8 mouse cellular contexts compared by ENCODE assay signal in genomic region chr11:86756156-86757141, GRCm38 (mm10). TPM values are rescaled to one million over a fixed set of nuclear protein-coding genes. Genes with fewer than 3 reads are reported as not detected.
DNase-seq lines count a peak whose midpoint lies in the region; ATAC-seq and TF ChIP-seq lines count a peak whose summit lies in the region.

No protein-coding gene starts in this region.

- H3K27me3 ChIP-seq in intestine, embryonic 14.5 days (replicated peaks; ENCODE audit: control insufficient read depth, insufficient read depth, low read length) = no peaks in the 10 kb centered on the region
- no peaks in the 10 kb centered on the region for H3K27me3 ChIP-seq in limb, embryonic 10.5 days (ENCODE audit: low read depth, poor library complexity, severe bottlenecking)
- H3K27me3 ChIP-seq in midbrain, embryonic 11.5 days (ENCODE audit: control insufficient read depth, insufficient read depth, low read length) = no peaks in the 10 kb centered on the region
- no peaks in the 10 kb centered on the region for H3K27me3 ChIP-seq in spleen, adult 2 months (ENCODE audit: control insufficient read depth, insufficient read depth, low read length)

- H3K9ac ChIP-seq in intestine, embryonic 14.5 days (ENCODE audit: low read length) = peak overlapping the region; percentile 94
- peak overlapping the region; percentile 94 for H3K9ac ChIP-seq in midbrain, embryonic 11.5 days (ENCODE audit: low read length)

- peak overlapping the region; percentile 97 for H3K27ac ChIP-seq in intestine, embryonic 14.5 days (ENCODE audit: low read depth)
- peak overlapping the region; percentile 95 for H3K27ac ChIP-seq in limb, embryonic 10.5 days
- peak overlapping the region; percentile 95 for H3K27ac ChIP-seq in midbrain, embryonic 11.5 days (ENCODE audit: low read depth, low read length)
- H3K27ac ChIP-seq in spleen, adult 2 months (ENCODE audit: insufficient read depth, low read length) = peak overlapping the region; percentile 97

- ATAC-seq in intestine, embryonic 14.5 days (replicated peaks; ENCODE audit: low FRiP score, low TSS enrichment, low read depth) = peak; percentile 17
- peak; percentile 16; the same call in 1 of the 2 replicates for ATAC-seq in midbrain, embryonic 11.5 days (ENCODE audit: low FRiP score)

- DNase-seq in heart, adult 11 months = peak; percentile 96
- no peak for DNase-seq in heart, adult 8-10 months (ENCODE audit: low spot score)
- peak; percentile 54 to 61 for DNase-seq in cerebellum, postnatal 36 days
- DNase-seq in gastrocnemius, postnatal 10 days = peak; percentile 54
- peak; percentile 78 for DNase-seq in intestine, embryonic 14.5 days (ENCODE audit: low spot score)
- DNase-seq in limb, embryonic 10.5 days (ENCODE audit: low spot score) = peak; percentile 32
- peak; percentile 93 for DNase-seq in midbrain, embryonic 11.5 days (ENCODE audit: low spot score, missing footprints)
- peak in 1 of 2 experiments; percentile 29 for DNase-seq in spleen, adult 2 months (ENCODE audit: low read depth in 1 of 2, low spot score in 2 of 2)

- peak overlapping the region; percentile 97 for H3K4me3 ChIP-seq in intestine, embryonic 14.5 days (ENCODE audit: low read depth, low read length)
- H3K4me3 ChIP-seq in limb, embryonic 10.5 days = peak overlapping the region; percentile 99
- peak overlapping the region; percentile 98 for H3K4me3 ChIP-seq in midbrain, embryonic 11.5 days (ENCODE audit: low read depth, low read length)
- H3K4me3 ChIP-seq in spleen, adult 2 months (ENCODE audit: extremely low read depth, insufficient read depth, insufficient read length) = peak overlapping the region; percentile 93

- H3K4me2 ChIP-seq in intestine, embryonic 14.5 days (ENCODE audit: low read length) = peak overlapping the region; percentile 98
- H3K4me2 ChIP-seq in midbrain, embryonic 11.5 days = peak overlapping the region; percentile 78

- no peaks in the 10 kb centered on the region for H3K36me3 ChIP-seq in intestine, embryonic 14.5 days (ENCODE audit: control insufficient read depth, insufficient read depth, low read length)
- peaks cover 19% of the 10 kb centered on the region for H3K36me3 ChIP-seq in limb, embryonic 10.5 days
- H3K36me3 ChIP-seq in midbrain, embryonic 11.5 days (ENCODE audit: control insufficient read depth, insufficient read depth, low read length) = no peaks in the 10 kb centered on the region
- H3K36me3 ChIP-seq in spleen, adult 2 months (ENCODE audit: control insufficient read depth, insufficient read depth, low read length) = no peaks in the 10 kb centered on the region

- H3K4me1 ChIP-seq in intestine, embryonic 14.5 days (replicated peaks; ENCODE audit: control insufficient read depth, insufficient read depth, low read length) = peaks cover 21% of the 10 kb centered on the region; the same call in 1 of the 2 replicates
- peaks cover 21% of the 10 kb centered on the region for H3K4me1 ChIP-seq in limb, embryonic 10.5 days
- peaks cover 15% of the 10 kb centered on the region for H3K4me1 ChIP-seq in midbrain, embryonic 11.5 days (ENCODE audit: control insufficient read depth, insufficient read depth, low read length)
- peaks cover 4% of the 10 kb centered on the region for H3K4me1 ChIP-seq in spleen, adult 2 months (ENCODE audit: control insufficient read depth, insufficient read depth, insufficient read length)

- WGBS in intestine, embryonic 14.5 days = 2% methylated on average over 31 of the region's 31 CpGs
- 5% methylated on average over 31 of the region's 31 CpGs for whole genome bisulfite sequencing in limb, embryonic 10.5 days
- 7% methylated on average over 31 of the region's 31 CpGs for WGBS in midbrain, embryonic 11.5 days
- 3% methylated on average over 31 of the region's 31 CpGs for WGBS in spleen, adult 2 months

- no peak for TF ChIP-seq POLR2A in spleen, adult 2 months (IDR thresholded peaks at IDR 0.05; ENCODE audit: low read depth, low read length)

- H3K9me3 ChIP-seq in intestine, embryonic 14.5 days (ENCODE audit: control insufficient read depth, low read length) = no peaks in the 10 kb centered on the region
- H3K9me3 ChIP-seq in limb, embryonic 10.5 days (replicated peaks) = no peaks in the 10 kb centered on the region
- no peaks in the 10 kb centered on the region for H3K9me3 ChIP-seq in midbrain, embryonic 11.5 days (ENCODE audit: control insufficient read depth, low read length)

- no peak for TF ChIP-seq CTCF in spleen, adult 2 months (IDR thresholded peaks at IDR 0.05; ENCODE audit: extremely low read depth, insufficient read depth, insufficient read length, insufficient replicate concordance)

RNA-seq across cellular contexts. Expression of gene Cltc, which starts 0.9 kb away (rescaled TPM):
- 100 to 1,000 TPM; 128 to 169 (median 144) TPM for total RNA-seq in heart, adult 8-10 months (2022)
- total RNA-seq in gastrocnemius, postnatal 10 days (2021) = 100 to 1,000 TPM; 144 to 179 TPM
- polyA plus RNA-seq in intestine, embryonic 14.5 days (2014; fragmentation: Nextera tagmentation; extraction: Ambion mirVana) = 177 and 190 TPM in 2 replicates
- 107 and 127 TPM in 2 replicates for polyA plus RNA-seq in limb, embryonic 10.5 days (2016; fragmentation: Nextera tagmentation; extraction: Ambion mirVana)
- polyA plus RNA-seq in midbrain, embryonic 11.5 days (2014; fragmentation: Nextera tagmentation; extraction: Ambion mirVana) = 173 and 189 TPM in 2 replicates
- polyA plus RNA-seq in spleen, adult 2 months (2012; rRNA removed) = 44.9 and 50.4 TPM in 2 replicates

RNA-seq across cellular contexts. Expression of gene Dhx40, which starts 51.1 kb away (rescaled TPM):
- total RNA-seq in heart, adult 8-10 months (2022) = 10 to 100 TPM; 16.0 to 20.9 (median 17.3) TPM
- total RNA-seq in gastrocnemius, postnatal 10 days (2021) = 10 to 100 TPM; 12.9 to 14.2 TPM
- polyA plus RNA-seq in intestine, embryonic 14.5 days (2014; fragmentation: Nextera tagmentation; extraction: Ambion mirVana) = 19.5 and 20.1 TPM in 2 replicates
- 28.4 and 36.1 TPM in 2 replicates for polyA plus RNA-seq in limb, embryonic 10.5 days (2016; fragmentation: Nextera tagmentation; extraction: Ambion mirVana)
- 55.0 and 57.8 TPM in 2 replicates for polyA plus RNA-seq in midbrain, embryonic 11.5 days (2014; fragmentation: Nextera tagmentation; extraction: Ambion mirVana)
- polyA plus RNA-seq in spleen, adult 2 months (2012; rRNA removed) = 2.1 and 2.4 TPM in 2 replicates
